Mouse (Mus musculus) testis, adult 2 months (tissue): Measurements from ENCODE around the gene Foxc1. TPM values are rescaled to one million over a fixed set of nuclear protein-coding genes. Genes with fewer than 3 reads are reported as not detected.
A peak's percentile ranks its signal among the peaks of the same experiment; 100 is the strongest.

Experiments
- H3K27ac ChIP-seq: fragments of 200-500 bp; 2 replicates; pipeline ENCODE4 v1.5.1; 2012; ENCODE audit warnings: low read depth, low read length; ENCODE audit not compliant: control insufficient read depth, insufficient read depth
- H3K27me3 ChIP-seq: fragments of 200-500 bp; 2 replicates; pipeline ENCODE4 v1.6.1; 2012; ENCODE audit warnings: mild to moderate bottlenecking, low read length, moderate library complexity; ENCODE audit not compliant: control insufficient read depth, insufficient read depth
- H3K36me3 ChIP-seq: fragments of 200-500 bp; 2 replicates; pipeline ENCODE4 v1.6.1; 2012; ENCODE audit warnings: mild to moderate bottlenecking, low read length; ENCODE audit not compliant: control insufficient read depth, insufficient read depth
- H3K4me1 ChIP-seq: fragments of 200-500 bp; 2 replicates; pipeline ENCODE4 v1.6.1; 2012; ENCODE audit warnings: low read length; ENCODE audit not compliant: control insufficient read depth, insufficient read depth
- H3K4me3 ChIP-seq: fragments of 200-500 bp; 2 replicates; pipeline ENCODE4 v1.5.1; 2012; ENCODE audit warnings: low read depth, mild to moderate bottlenecking, low read length, moderate library complexity, mixed read lengths; ENCODE audit not compliant: control insufficient read depth
- CTCF ChIP-seq: fragments of 200-500 bp; IDR thresholded peaks from 2 replicates; pipeline ENCODE4 v1.5.1; 2012; ENCODE audit warnings: low read depth, mild to moderate bottlenecking, inconsistent platforms, low read length, moderate library complexity; ENCODE audit not compliant: control insufficient read depth, insufficient read depth, insufficient replicate concordance
- POLR2A ChIP-seq: fragments of 200-500 bp; IDR thresholded peaks from 2 replicates; pipeline ENCODE4 v1.6.1; 2012; ENCODE audit warnings: low read depth, mild to moderate bottlenecking, inconsistent platforms, low read length, moderate library complexity; ENCODE audit not compliant: control insufficient read depth
- polyA plus RNA-seq: library from polyadenylated mRNA; depleted of rRNA; stranded (reverse); fragments of >200 nt; gene quantifications from 2 replicates; pipeline ENCODE4 v1.2.3, GENCODE M21; 2012

Gene Foxc1
- polyA plus RNA-seq, 1 experiment = 0.16 TPM

DNA sequence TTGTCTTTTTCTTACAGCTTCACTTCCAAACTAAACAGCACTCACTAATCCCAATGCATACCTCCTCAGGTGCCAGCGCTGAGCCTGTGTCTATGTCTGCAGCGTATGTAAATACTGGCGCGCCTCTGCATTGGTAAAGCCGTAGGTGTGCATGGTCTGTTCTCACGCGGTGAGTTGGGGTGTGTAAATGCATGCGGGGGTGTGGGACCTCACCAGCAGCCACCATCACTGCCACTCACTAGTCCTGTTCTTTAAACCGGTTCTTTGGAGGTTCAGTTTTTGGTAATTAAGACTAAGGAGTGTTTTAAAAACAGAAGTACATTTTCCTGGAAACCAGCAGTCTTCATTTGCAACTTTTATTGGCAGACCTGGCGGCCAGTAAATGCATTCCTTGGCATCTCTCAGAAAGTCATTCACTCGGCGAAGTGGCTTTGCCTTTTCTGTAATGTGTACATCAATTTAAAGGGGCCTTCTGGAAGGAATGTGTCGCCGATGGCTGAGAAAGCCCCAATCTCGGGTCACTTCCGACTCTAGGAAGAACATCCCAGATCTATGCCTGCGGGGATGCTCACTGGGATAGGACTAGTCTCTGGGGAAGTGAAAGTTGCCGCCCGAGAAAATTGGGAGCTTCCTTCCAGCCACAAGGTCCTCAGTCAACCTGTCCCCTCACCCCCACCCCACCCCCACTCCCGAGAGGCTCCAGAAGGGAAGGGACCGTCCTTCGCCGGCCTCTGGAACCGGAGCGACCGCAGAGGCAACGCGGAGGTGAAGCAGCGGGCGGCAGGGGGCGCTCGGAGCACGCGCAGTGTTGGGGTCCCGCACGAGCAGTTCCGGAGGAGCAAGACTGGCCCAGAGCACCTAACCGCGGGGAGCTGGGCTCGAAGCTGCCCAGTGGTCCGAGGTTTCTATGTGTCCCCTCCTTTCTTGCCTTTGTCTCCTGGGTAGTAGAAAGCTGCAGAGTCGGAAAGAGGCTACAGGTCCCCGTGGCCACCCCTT lies 5.6 kb upstream of the Foxc1 start:
- peak overlapping the region; percentile 40; the same call in 1 of the 2 replicates for H3K4me3 ChIP-seq
- H3K27me3 ChIP-seq = peaks cover 15% of the 10 kb centered on the region
- H3K27ac ChIP-seq = no peak overlapping the region
- TF ChIP-seq POLR2A (no peak), CTCF (peak; percentile 62; the same call in 1 of the 2 replicates)
- H3K4me1 ChIP-seq = peaks cover 21% of the 10 kb centered on the region
- no peaks in the 10 kb centered on the region for H3K36me3 ChIP-seq

DNA sequence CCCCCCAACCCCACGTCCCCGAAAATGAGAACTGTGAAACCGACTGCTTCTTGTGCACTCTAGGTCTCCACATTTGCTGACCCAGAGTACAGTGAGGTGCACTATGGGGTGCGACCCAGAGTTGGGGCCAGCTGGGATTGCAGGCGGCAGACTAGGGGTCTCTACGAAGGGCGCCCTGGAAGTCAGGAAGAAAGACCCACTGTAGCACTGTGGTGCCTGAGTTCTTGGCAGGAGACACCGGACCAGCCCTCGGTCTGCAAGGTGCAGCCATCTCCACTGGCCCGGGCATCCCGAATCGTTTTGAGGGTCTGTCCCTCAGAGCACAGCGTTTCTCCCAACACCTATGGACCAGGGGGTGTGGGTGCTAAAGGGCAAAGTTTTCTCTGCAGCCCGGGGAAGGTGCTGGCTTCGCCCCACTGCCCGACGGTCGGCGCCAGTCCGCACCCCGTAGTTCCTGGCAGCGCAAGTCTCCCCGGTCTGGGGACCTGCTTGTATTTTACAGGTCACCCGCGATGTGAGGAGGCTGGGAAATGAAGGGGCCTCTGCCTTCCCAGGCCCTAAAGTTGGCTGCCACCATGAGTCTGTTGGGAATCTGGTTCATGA lies 4.6 kb upstream of the Foxc1 start:
- Histone ChIP-seq H3K36me3 (no peaks in the 10 kb centered on the region), H3K27ac (no peak overlapping the region), H3K4me1 (peaks cover 29% of the 10 kb centered on the region), H3K27me3 (peaks cover 15% of the 10 kb centered on the region), H3K4me3 (peak overlapping the region; percentile 40; the same call in 1 of the 2 replicates)
- TF ChIP-seq POLR2A (no peak), CTCF (no peak)

DNA sequence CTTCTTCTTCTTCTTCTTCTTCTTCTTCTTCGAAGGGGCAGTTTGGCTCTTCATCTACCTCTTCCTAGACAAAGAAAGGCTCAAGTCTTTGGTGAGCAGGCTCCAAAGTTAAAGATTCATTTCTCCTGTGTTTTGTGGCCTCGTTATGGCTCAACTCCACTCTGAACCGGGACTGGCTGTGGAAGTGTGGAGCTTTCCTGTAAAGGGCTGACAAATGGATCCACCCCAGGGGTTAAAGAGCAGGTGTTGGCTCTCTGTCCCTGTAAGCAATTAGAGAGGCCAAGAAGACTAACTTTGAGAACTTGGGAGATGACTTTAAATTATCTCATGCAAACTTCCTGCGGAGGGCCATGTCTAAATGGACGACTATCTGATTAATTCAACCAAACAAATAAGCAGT lies 4.0 kb upstream of the Foxc1 start:
- Histone ChIP-seq H3K36me3 (no peaks in the 10 kb centered on the region), H3K27me3 (peaks cover 15% of the 10 kb centered on the region), H3K4me3 (no peak overlapping the region), H3K4me1 (peaks cover 34% of the 10 kb centered on the region), H3K27ac (no peak overlapping the region)
- TF ChIP-seq POLR2A (no peak), CTCF (no peak)

DNA sequence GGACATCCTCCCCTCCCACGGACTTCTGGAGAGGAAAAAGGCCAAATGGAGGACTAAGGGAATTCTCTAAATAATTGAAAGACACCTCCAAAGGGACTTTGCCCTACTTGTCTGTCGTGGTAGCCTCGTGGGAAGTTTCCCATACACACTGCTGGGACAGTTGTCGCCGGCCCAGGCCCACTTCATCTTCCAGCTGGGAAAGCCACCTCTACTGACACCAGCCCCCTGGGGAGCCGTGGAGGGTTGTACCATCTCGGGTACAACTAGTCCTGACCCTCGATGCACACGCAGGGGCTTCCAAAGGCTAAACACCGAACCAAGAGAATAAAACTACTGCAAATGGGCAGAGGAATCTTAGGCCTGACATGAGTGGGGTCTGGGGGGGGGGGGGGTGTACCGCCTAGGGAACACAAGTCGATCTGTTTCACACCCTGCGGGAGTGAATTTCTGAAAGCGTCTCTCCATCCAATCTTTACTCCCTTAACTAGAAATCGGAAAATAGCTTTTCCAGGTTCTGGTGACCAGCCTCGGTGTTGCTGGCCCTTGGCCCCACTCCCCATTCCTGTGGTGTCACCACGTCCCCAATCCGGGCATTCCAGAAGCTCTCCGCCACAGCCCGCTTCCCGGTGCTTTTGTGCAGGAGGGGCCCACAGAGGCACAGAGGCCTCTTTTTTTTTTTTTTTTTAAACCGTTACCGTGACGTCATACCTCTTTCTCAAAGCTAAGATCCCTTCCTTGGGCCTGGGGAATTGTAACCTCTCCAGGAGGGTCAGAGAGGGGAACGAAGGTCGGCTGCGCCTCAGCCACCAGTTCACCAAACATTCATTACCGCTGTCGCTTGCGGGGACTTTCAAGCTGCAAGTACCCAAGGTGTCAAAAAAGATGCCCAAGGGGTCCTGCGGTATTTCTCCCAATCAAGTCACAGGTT lies 3.0 kb upstream of the Foxc1 start:
- TF ChIP-seq POLR2A (no peak), CTCF (no peak)
- Histone ChIP-seq H3K4me1 (peaks cover 42% of the 10 kb centered on the region), H3K4me3 (no peak overlapping the region), H3K27ac (no peak overlapping the region), H3K27me3 (peaks cover 15% of the 10 kb centered on the region), H3K36me3 (no peaks in the 10 kb centered on the region)

DNA sequence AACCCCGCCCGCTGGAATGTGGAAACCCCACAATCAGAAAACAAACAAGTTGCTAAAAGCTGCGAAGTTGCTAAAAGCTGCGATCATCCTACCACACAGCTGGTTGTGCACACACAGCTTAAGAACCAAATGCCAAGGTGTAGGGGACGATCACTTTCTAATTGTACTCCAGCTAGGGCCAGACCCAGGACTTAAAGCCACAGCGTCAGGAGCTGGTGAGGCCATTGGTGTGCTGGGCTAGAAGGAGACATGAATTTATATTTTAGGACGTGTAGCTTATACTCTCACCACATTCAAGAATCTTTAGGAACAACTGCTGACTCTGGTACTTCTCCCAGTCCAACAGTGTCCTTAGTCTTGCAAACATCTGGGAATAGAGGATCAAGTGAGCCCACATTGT lies 1.9 kb upstream of the Foxc1 start:
- H3K4me3 ChIP-seq = no peak overlapping the region
- H3K27ac ChIP-seq = no peak overlapping the region
- H3K36me3 ChIP-seq = no peaks in the 10 kb centered on the region
- peaks cover 15% of the 10 kb centered on the region for H3K27me3 ChIP-seq
- peaks cover 44% of the 10 kb centered on the region for H3K4me1 ChIP-seq
- TF ChIP-seq POLR2A (no peak), CTCF (no peak)

DNA sequence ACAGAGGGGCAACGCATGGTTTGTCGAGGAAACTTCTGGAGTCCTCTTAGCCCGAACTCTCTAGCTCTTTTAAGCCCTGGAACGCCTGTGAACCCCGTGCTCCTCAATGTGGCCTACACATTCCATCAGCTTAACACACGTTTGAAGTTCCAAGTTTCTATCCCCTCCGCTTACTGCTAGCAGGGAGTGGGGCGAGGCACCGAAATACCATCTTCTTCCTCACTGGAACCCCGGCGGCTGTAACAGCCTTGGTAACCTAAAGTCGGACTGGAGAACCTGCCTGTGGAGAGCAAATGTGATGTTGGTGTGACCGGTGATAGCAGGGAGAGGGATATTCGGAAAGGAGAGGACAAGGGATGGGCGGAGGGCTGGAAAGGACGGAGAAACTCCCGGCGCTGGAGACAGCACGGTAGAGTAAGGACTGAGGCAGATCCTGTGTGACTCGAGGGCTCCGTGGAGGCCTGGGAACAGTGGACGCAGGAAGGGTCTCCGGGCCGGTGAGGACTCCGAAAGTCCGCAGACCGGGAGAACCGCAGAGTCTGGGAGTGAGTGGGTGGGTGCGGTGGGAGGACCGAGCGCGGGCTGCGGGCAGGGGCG lies 504 bp upstream of the Foxc1 start:
- H3K27me3 ChIP-seq = peaks cover 15% of the 10 kb centered on the region
- no peak overlapping the region for H3K27ac ChIP-seq
- peaks cover 46% of the 10 kb centered on the region for H3K4me1 ChIP-seq
- peak overlapping the region; percentile 48 for H3K4me3 ChIP-seq
- no peaks in the 10 kb centered on the region for H3K36me3 ChIP-seq
- TF ChIP-seq CTCF (no peak), POLR2A (no peak)
